Mouse (Mus musculus): ENCODE results near the gene Gm8011. TPM values are rescaled to one million over a fixed set of nuclear protein-coding genes. Genes with fewer than 3 reads are reported as not detected.
"Not testable (repeated sequence)": the region's sequence is repeated elsewhere in the genome, so short reads cannot be mapped to it uniquely, and the experiment has no call there.

Gm8011 gene
- total RNA-seq (2021), result not detected

DNA sequence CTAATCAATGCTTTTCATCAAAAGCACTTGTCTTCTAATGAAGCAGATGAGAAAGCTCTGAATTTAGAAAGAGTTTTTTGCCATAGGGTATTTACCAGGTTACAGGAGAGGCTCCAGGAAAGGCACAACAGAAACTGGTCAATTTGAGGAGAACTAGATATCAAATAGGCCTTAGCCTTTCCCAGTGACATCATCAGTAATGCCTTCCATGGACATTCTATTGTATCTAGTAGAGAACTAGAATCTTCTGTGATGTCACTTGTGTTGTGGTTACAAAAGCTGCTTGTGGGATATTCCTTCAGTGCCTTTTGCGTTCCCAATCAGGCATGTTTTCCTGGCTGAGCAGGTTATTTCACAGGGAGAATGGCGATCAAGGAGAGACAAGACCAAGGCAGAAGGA lies at the start of gene Gm8011:
TSS of gene Gm8011 (plus strand) at position 301 of the 400 bp plus-strand sequence.
- DNase-seq (ENCODE audit: extremely low spot score in 1 of 2, low spot score in 2 of 2); intact Hi-C loops (cut with DNase I): not testable (repeated sequence)

DNA sequence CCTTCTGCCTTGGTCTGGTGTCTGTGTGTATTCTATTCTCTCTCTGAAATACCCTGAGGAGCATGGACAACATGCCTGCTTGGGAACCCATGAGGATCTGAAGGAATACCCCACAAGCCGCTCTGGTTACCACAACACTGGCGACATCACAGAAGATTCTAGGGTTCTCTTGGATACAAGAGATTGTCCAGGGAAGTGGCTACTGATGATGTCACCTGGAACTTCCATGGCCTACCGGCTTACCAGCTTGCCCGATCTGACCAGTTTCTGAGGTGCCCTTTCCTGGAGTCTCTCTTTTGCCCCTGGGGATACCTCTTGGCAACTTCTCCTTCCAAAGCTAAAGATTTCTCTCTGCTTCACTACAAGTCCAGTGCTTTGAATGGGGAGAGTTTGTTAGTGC lies 24.1 kb upstream of the Gm8011 start, which contains the start of gene Gm8005:
TSS of gene Gm8005 (minus strand) at position 101 of the 400 bp plus-strand sequence.
- DNase-seq (ENCODE audit: extremely low spot score in 1 of 2, low spot score in 2 of 2); intact Hi-C loops (cut with DNase I): not testable (repeated sequence)

DNA sequence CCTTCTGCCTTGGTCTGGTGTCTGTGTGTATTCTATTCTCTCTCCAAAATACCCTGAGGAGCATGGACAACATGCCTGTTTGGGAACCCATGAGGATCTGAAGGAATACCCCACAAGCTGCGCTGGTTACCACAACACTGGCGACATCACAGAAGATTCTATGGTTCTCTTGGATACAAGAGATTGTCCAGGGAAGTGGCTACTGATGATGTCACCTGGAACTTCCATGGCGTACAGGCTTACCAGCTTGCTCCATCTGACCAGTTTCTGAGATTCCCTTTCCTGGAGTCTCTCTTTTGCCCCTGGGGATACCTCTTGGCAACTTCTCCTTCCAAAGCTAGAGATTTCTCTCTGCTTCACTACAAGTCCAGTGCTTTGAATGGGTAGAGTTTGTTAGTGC lies 38.6 kb downstream of the Gm8011 start, which contains the start of gene Gm8020:
TSS of gene Gm8020 (minus strand) at position 101 of the 400 bp plus-strand sequence.
- intact Hi-C loops (cut with DNase I); DNase-seq (ENCODE audit: extremely low spot score in 1 of 2, low spot score in 2 of 2): not testable (repeated sequence)

Other genes starting within 250 kb of the Gm8011 start
- gene Gm17026, start 203.8 kb upstream of the Gm8011 start, total RNA-seq (2021), result not detected
- gene Gm9611, start 166.5 kb upstream of the Gm8011 start, total RNA-seq (2021), result not detected
- gene Gm7995, start 153.7 kb upstream of the Gm8011 start, total RNA-seq (2021), result not detected
- gene Gm8005, start 24.2 kb upstream of the Gm8011 start, total RNA-seq (2021), result not detected
- gene Gm8020, start 38.5 kb downstream of the Gm8011 start, total RNA-seq (2021), result not detected
- gene Gm8024, start 60.4 kb downstream of the Gm8011 start, total RNA-seq (2021), result not detected
- not detected for gene Gm17124, start 136.0 kb downstream of the Gm8011 start, total RNA-seq (2021)
- gene Gm3633, start 178.0 kb downstream of the Gm8011 start, total RNA-seq (2021), result not detected
- gene Gm10378, start 192.1 kb downstream of the Gm8011 start, total RNA-seq (2021), result not detected